9 mouse cellular contexts compared by ENCODE assay signal in genomic region chr7:75397559-75397958, GRCm38 (mm10). TPM values are rescaled to one million over a fixed set of nuclear protein-coding genes. Genes with fewer than 3 reads are reported as not detected.
A peak's percentile ranks its signal among the peaks of the same experiment; 100 is the strongest.
DNase-seq lines count a peak whose midpoint lies in the region; ATAC-seq lines count a peak whose summit lies in the region.
"Had no signal": no experiment of that assay in that cellular context is flagged by ENCODE, and none has a peak within 500 bp of the region (broad histone marks: within the 10 kb centered on the region; RNA-seq: fewer than 3 reads in every experiment).

No protein-coding gene starts in this region.

- H3K27me3 ChIP-seq in liver, embryonic 11.5 days (replicated peaks; ENCODE audit: control insufficient read depth, insufficient read depth, low read length): no peaks in the 10 kb centered on the region

- peak; percentile 58 for DNase-seq in 3134 (ENCODE audit: extremely low read depth, insufficient read length, low spot score)
- DNase-seq in heart, adult 18-20 months: peak; percentile 61 to 70
- peak; percentile 21 to 50 for DNase-seq in kidney, postnatal 4 days
- DNase-seq in urinary bladder, postnatal 36 days (ENCODE audit: low spot score in 2 of 2): peak; percentile 56 to 61
- DNase-seq in liver, embryonic 11.5 days (ENCODE audit: low spot score): no peak
- no peak for DNase-seq in cerebellum, adult 8-10 months
- no peak for DNase-seq in neural tube, embryonic 10.5 days (ENCODE audit: extremely low spot score, low spot score)

- H3K4me2 ChIP-seq in liver, embryonic 11.5 days: no peak overlapping the region

- H3K9ac ChIP-seq in liver, embryonic 11.5 days (ENCODE audit: low read depth, low read length): no peak overlapping the region
- H3K9ac ChIP-seq: liver, embryonic 14.5 days had no signal

- H3K36me3 ChIP-seq in liver, embryonic 11.5 days (ENCODE audit: control insufficient read depth, insufficient read depth, low read length): no peaks in the 10 kb centered on the region

- H3K4me3 ChIP-seq in liver, embryonic 11.5 days (ENCODE audit: low read depth, low read length): no peak overlapping the region

- 27% methylated on average over 7 of the region's 7 CpGs for WGBS in liver, embryonic 11.5 days

- peak; percentile 56 for ATAC-seq in CD4-positive, CD25-positive, alpha-beta regulatory T cell, adult 4 months
- ATAC-seq in liver, embryonic 11.5 days (replicated peaks; ENCODE audit: low FRiP score): no peak

- H3K4me1 ChIP-seq in liver, embryonic 11.5 days (replicated peaks; ENCODE audit: control insufficient read depth, insufficient read depth, low read length): no peaks in the 10 kb centered on the region

- H3K27ac ChIP-seq in liver, embryonic 11.5 days (ENCODE audit: low read depth, low read length): no peak overlapping the region
- H3K27ac ChIP-seq: liver, embryonic 14.5 days had no signal

- H3K9me3 ChIP-seq in liver, embryonic 11.5 days (ENCODE audit: control insufficient read depth, low read length): no peaks in the 10 kb centered on the region

RNA-seq across cellular contexts. Expression of gene Akap13, which starts 57.8 kb away (rescaled TPM):
- polyA plus RNA-seq in CD4-positive, CD25-positive, alpha-beta regulatory T cell, adult 4 months (2017; shearing (Covaris generic)): 100 to 1,000 TPM; 382 to 420 TPM
- total RNA-seq in heart, adult 18-20 months (2021): 10 to 100 TPM; 63.8 to 73.6 TPM
- 27.2 and 30.7 TPM in 2 replicates for polyA plus RNA-seq in liver, embryonic 11.5 days (2014; fragmentation: Nextera tagmentation; extraction: Ambion mirVana)

Comparison
In these comparisons a context has a peak if more than half of its experiments do, and no peak if none do; other contexts are left out.
1. DNase-seq: peak in 3134 (single experiment), heart, adult 18-20 months (2 of 2), kidney, postnatal 4 days (2 of 2) and urinary bladder, postnatal 36 days (2 of 2); none in liver, embryonic 11.5 days (single experiment), cerebellum, adult 8-10 months (single experiment) and neural tube, embryonic 10.5 days (single experiment).
2. RNA of gene Akap13, which starts 57.8 kb away (polyA plus RNA-seq): 382 to 420 TPM in CD4-positive, CD25-positive, alpha-beta regulatory T cell, adult 4 months; 27.2 to 30.7 TPM in liver, embryonic 11.5 days; every median in the first group is over 10 times any median in the second.